ENCODE assay signal across 9 mouse cellular contexts in genomic region chr3:145941971-145942370, GRCm38 (mm10). TPM values are rescaled to one million over a fixed set of nuclear protein-coding genes. Genes with fewer than 3 reads are reported as not detected.
A peak's percentile ranks its signal among the peaks of the same experiment; 100 is the strongest.
DNase-seq lines count a peak whose midpoint lies in the region; ATAC-seq and TF ChIP-seq lines count a peak whose summit lies in the region.
"Had no signal": no experiment of that assay in that cellular context is flagged by ENCODE, and none has a peak within 500 bp of the region (broad histone marks: within the 10 kb centered on the region; RNA-seq: fewer than 3 reads in every experiment).

No protein-coding gene starts in this region.

- WGBS in forebrain, embryonic 14.5 days, result 16% methylated on average over 3 of the region's 3 CpGs
- WGBS in forebrain, embryonic 13.5 days, result 13% methylated on average over 3 of the region's 3 CpGs
- WGBS in liver, embryonic 14.5 days (ENCODE audit: insufficient replicate concordance), result under 1% methylated on average over 3 of the region's 3 CpGs

- no peak for TF ChIP-seq EP300 in liver, embryonic 14.5 days (IDR thresholded peaks at IDR 0.05; ENCODE audit: low read depth)

- no peaks in the 10 kb centered on the region for H3K27me3 ChIP-seq in forebrain, embryonic 14.5 days (replicated peaks; ENCODE audit: control insufficient read depth, insufficient read depth, low read length)
- no peaks in the 10 kb centered on the region for H3K27me3 ChIP-seq in forebrain, embryonic 13.5 days
- H3K27me3 ChIP-seq in liver, embryonic 14.5 days (ENCODE audit: control insufficient read depth, insufficient read depth, low read length), result no peaks in the 10 kb centered on the region
- H3K27me3 ChIP-seq: limb, embryonic 12.5 days had no signal

- no peak overlapping the region for H3K4me2 ChIP-seq in forebrain, embryonic 14.5 days (ENCODE audit: low read length)
- H3K4me2 ChIP-seq in forebrain, embryonic 13.5 days, result no peak overlapping the region
- no peak overlapping the region for H3K4me2 ChIP-seq in liver, embryonic 14.5 days (ENCODE audit: low read depth)
- H3K4me2 ChIP-seq: limb, embryonic 12.5 days had no signal

- DNase-seq in forebrain, embryonic 14.5 days (ENCODE audit: low spot score), result peak; percentile 71
- DNase-seq in B cell, adult 2 months, result peak; percentile 88 to 90
- DNase-seq in adrenal gland, postnatal 25 days, result peak; percentile 58
- peak; percentile 81 for DNase-seq in kidney, postnatal 10 days
- DNase-seq in liver, embryonic 14.5 days (ENCODE audit: low read depth in 3 of 3, low spot score in 3 of 3), result peak; percentile 62 to 66 (median 66)
- peak; percentile 71 to 78 for DNase-seq in right cerebral cortex, adult 2 months (ENCODE audit: low spot score in 2 of 2)

- peaks cover 49% of the 10 kb centered on the region for H3K36me3 ChIP-seq in forebrain, embryonic 14.5 days (ENCODE audit: control insufficient read depth, insufficient read depth, low read length)
- H3K36me3 ChIP-seq in forebrain, embryonic 13.5 days (ENCODE audit: poor library complexity, severe bottlenecking), result peaks cover 42% of the 10 kb centered on the region
- H3K36me3 ChIP-seq in liver, embryonic 14.5 days (replicated peaks; ENCODE audit: control insufficient read depth, insufficient read depth, low read depth), result peaks cover 9% of the 10 kb centered on the region

- H3K9ac ChIP-seq in forebrain, embryonic 14.5 days (ENCODE audit: low read length), result no peak overlapping the region
- no peak overlapping the region for H3K9ac ChIP-seq in forebrain, embryonic 13.5 days
- no peak overlapping the region for H3K9ac ChIP-seq in liver, embryonic 14.5 days (replicated peaks)
- H3K9ac ChIP-seq: limb, embryonic 12.5 days had no signal

- ATAC-seq in forebrain, embryonic 14.5 days, result no peak
- ATAC-seq in forebrain, embryonic 13.5 days, result no peak
- ATAC-seq in erythroblast, adult 5-6 weeks (replicated peaks; ENCODE audit: low FRiP score, poor library complexity, severe bottlenecking), result peak; percentile 70
- no peak for ATAC-seq in liver, embryonic 14.5 days (ENCODE audit: insufficient read depth)

- peak; percentile 92 for TF ChIP-seq CTCF in liver, embryonic 14.5 days (IDR thresholded peaks at IDR 0.05; ENCODE audit: low read depth)

- H3K9me3 ChIP-seq in forebrain, embryonic 14.5 days (replicated peaks; ENCODE audit: control insufficient read depth, low read length), result no peaks in the 10 kb centered on the region
- no peaks in the 10 kb centered on the region for H3K9me3 ChIP-seq in forebrain, embryonic 13.5 days (replicated peaks)
- no peaks in the 10 kb centered on the region for H3K9me3 ChIP-seq in liver, embryonic 14.5 days (ENCODE audit: control insufficient read depth, low read length)
- H3K9me3 ChIP-seq: limb, embryonic 12.5 days had no signal

- peaks cover 10% of the 10 kb centered on the region for H3K4me1 ChIP-seq in forebrain, embryonic 14.5 days (ENCODE audit: control insufficient read depth, insufficient read depth, low read length)
- H3K4me1 ChIP-seq in forebrain, embryonic 13.5 days, result peaks cover 39% of the 10 kb centered on the region
- peaks cover 11 to 23% of the 10 kb centered on the region in 2 experiments for H3K4me1 ChIP-seq in liver, embryonic 14.5 days (replicated peaks; ENCODE audit: control insufficient read depth in 2 of 2, insufficient read depth in 2 of 2, low read length in 1 of 2)

- no peak overlapping the region for H3K27ac ChIP-seq in forebrain, embryonic 14.5 days (ENCODE audit: low read depth, low read length)
- H3K27ac ChIP-seq in forebrain, embryonic 13.5 days, result no peak overlapping the region
- no peak overlapping the region for H3K27ac ChIP-seq in liver, embryonic 14.5 days
- H3K27ac ChIP-seq: limb, embryonic 12.5 days had no signal

- H3K4me3 ChIP-seq in forebrain, embryonic 14.5 days (ENCODE audit: low read depth, low read length), result no peak overlapping the region
- H3K4me3 ChIP-seq in forebrain, embryonic 13.5 days, result no peak overlapping the region
- H3K4me3 ChIP-seq in liver, embryonic 14.5 days (ENCODE audit: insufficient read depth in 1 of 2, low read depth in 2 of 2, low read length in 2 of 2), result no peak overlapping the region
- H3K4me3 ChIP-seq: limb, embryonic 12.5 days had no signal

RNA-seq across cellular contexts. Expression of gene 2410004B18Rik, which starts 4.2 kb away (rescaled TPM):
- polyA plus RNA-seq in forebrain, embryonic 14.5 days (2014; fragmentation: Nextera tagmentation; extraction: Ambion mirVana), result 76.4 and 83.3 TPM in 2 replicates
- 62.5 and 67.0 TPM in 2 replicates for polyA plus RNA-seq in forebrain, embryonic 13.5 days (2015; fragmentation: Nextera tagmentation; extraction: Ambion mirVana)
- total RNA-seq in adrenal gland, postnatal 25 days (2021), result 23.7 and 28.7 TPM in 2 replicates
- total RNA-seq in erythroblast, adult 5-6 weeks (2015; ENCODE audit: low replicate concordance), result 20.1 and 46.9 TPM in 2 replicates
- 11.8 and 14.6 TPM in 2 replicates for total RNA-seq in erythroblast, adult 5-6 weeks (2017; ENCODE audit: low replicate concordance)
- polyA plus RNA-seq in liver, embryonic 14.5 days (2012; rRNA removed), result 6.2 and 7.8 TPM in 2 replicates
- 14.4 and 17.4 TPM in 2 replicates for polyA plus RNA-seq in liver, embryonic 14.5 days (2014; fragmentation: Nextera tagmentation; extraction: Ambion mirVana)

RNA-seq across cellular contexts. Expression of gene Bcl10, which starts 19.4 kb away (rescaled TPM):
- polyA plus RNA-seq in forebrain, embryonic 14.5 days (2014; fragmentation: Nextera tagmentation; extraction: Ambion mirVana), result 41.7 and 50.4 TPM in 2 replicates
- polyA plus RNA-seq in forebrain, embryonic 13.5 days (2015; fragmentation: Nextera tagmentation; extraction: Ambion mirVana), result 42.7 and 45.4 TPM in 2 replicates
- 24.5 and 25.1 TPM in 2 replicates for total RNA-seq in adrenal gland, postnatal 25 days (2021)
- 7.7 and 13.4 TPM in 2 replicates for total RNA-seq in erythroblast, adult 5-6 weeks (2015; ENCODE audit: low replicate concordance)
- 18.0 and 19.2 TPM in 2 replicates for total RNA-seq in erythroblast, adult 5-6 weeks (2017; ENCODE audit: low replicate concordance)
- polyA plus RNA-seq in liver, embryonic 14.5 days (2012; rRNA removed), result 5.8 and 7.4 TPM in 2 replicates
- 16.5 and 18.5 TPM in 2 replicates for polyA plus RNA-seq in liver, embryonic 14.5 days (2014; fragmentation: Nextera tagmentation; extraction: Ambion mirVana)

RNA-seq across cellular contexts. Expression of gene Syde2, which starts 45.7 kb away (rescaled TPM):
- polyA plus RNA-seq in forebrain, embryonic 14.5 days (2014; fragmentation: Nextera tagmentation; extraction: Ambion mirVana), result 0.52 and 0.67 TPM in 2 replicates
- 0.59 and 0.88 TPM in 2 replicates for polyA plus RNA-seq in forebrain, embryonic 13.5 days (2015; fragmentation: Nextera tagmentation; extraction: Ambion mirVana)
- 7.9 and 9.2 TPM in 2 replicates for total RNA-seq in adrenal gland, postnatal 25 days (2021)
- 0.63 and 1.3 TPM in 2 replicates for total RNA-seq in erythroblast, adult 5-6 weeks (2015; ENCODE audit: low replicate concordance)
- 0.60 and 1.3 TPM in 2 replicates for total RNA-seq in erythroblast, adult 5-6 weeks (2017; ENCODE audit: low replicate concordance)
- 0.53 and 0.79 TPM in 2 replicates for polyA plus RNA-seq in liver, embryonic 14.5 days (2012; rRNA removed)
- polyA plus RNA-seq in liver, embryonic 14.5 days (2014; fragmentation: Nextera tagmentation; extraction: Ambion mirVana), result 0.68 and 0.69 TPM in 2 replicates
